Mouse (Mus musculus) G1E (cell line): ENCODE measurements at regions not wholly inside any gene's neighbourhood (a gene's known extent, or its start where the extent isn't known, plus 50 kb on each side); places are given as distances from the start of the nearest gene placed in this dataset.
"Not testable (repeated sequence)": the region's sequence is repeated elsewhere in the genome, so short reads cannot be mapped to it uniquely, and the experiment has no call there.

ENCODE experiments used
- CTCF ChIP-seq: IDR thresholded peaks from 2 replicates; pipeline ENCODE4 v1.5.1; 2012; ENCODE audit warnings: low read depth, low read length, inconsistent platforms, mixed read lengths
- GATA1 ChIP-seq: IDR thresholded peaks from 2 replicates; pipeline ENCODE4 v1.6.1; 2012; ENCODE audit warnings: borderline replicate concordance, low read length, inconsistent platforms, mixed read lengths
- POLR2AphosphoS5 ChIP-seq: IDR thresholded peaks from 2 replicates; pipeline ENCODE4 v1.6.1; 2012; ENCODE audit warnings: low read depth, low read length, inconsistent platforms; ENCODE audit not compliant: insufficient replicate concordance

DNA sequence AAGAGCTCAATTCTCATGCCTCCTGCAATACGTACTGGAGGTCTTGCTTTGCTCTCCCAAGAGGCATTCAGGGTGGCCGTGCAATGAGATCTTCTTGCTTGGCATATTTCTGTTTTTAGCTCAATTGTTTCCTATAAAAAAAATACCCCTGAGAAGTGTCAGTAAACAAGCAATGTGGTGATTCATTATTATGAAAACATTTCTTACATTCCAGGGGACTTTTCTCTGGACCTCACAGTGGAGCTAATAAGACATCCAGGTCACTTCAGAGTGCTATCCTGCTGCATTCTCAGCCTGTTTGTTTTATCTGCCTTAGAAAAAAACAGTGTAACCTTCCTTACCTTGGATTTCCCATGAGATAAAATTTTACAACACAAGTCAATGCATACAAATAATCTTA, 532.0 kb downstream of the Dad1 start:
- TF ChIP-seq CTCF, GATA1, POLR2AphosphoS5: not testable (repeated sequence)
